Mouse (Mus musculus): ENCODE data around the gene Pmm1. TPM values are rescaled to one million over a fixed set of nuclear protein-coding genes. Genes with fewer than 3 reads are reported as not detected.
"Not testable (repeated sequence)": the region's sequence is repeated elsewhere in the genome, so short reads cannot be mapped to it uniquely, and the experiment has no call there.

The Pmm1 gene
- total RNA-seq, 2 experiments from 2014 or later = 26.6 to 27.0 TPM

DNA sequence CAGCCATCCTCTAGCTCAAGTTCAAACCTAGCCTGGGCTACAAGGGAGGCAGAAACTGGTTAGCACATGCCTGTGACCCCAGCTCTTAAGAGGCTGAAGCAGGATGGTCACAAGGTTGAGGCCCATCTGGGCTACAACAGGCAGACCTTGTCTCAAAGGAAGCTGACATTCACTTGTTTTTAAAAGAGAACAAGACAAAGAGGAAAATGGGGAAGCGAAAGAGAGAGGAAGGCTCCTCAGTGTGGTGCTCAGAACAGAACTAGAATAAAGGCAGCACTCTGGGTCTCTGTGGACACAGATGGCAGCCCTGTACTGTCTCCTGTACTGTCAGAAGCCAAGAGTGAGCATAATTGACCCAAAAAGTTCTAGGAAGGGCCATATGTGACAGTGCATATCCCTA is 26.7 kb downstream of the Pmm1 start:
- intact Hi-C loops (cut with DNase I) = no loop called here
- no peak for DNase-seq (ENCODE audit: low spot score)

DNA sequence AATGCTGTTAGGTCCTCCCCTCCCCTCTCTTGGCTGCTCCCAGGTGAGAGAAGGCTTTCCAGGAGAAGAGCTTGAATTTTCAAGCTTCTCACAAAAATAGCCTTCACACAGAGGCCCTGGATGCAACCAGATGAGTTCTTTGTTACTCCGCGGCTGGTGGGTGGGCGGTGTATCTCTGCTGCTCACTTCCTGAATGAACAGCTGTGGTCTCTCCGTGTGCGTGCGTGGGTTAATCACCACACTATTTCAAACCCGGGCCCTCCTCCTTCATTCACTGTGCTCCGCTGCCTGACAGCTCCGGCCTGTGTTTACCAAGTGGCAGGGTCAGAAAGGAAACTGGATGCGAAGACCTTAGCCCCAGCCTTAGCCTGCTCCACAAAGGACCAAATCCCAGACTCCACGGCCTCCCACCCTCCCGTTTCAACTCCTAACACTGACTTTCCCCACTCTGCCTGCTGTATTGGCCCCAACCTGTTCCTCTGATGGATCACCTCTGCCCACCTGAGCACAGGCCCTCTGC is 27.7 kb downstream of the Pmm1 start:
- no peak for DNase-seq (ENCODE audit: low spot score)
- intact Hi-C loops (cut with DNase I) = no loop called here

DNA sequence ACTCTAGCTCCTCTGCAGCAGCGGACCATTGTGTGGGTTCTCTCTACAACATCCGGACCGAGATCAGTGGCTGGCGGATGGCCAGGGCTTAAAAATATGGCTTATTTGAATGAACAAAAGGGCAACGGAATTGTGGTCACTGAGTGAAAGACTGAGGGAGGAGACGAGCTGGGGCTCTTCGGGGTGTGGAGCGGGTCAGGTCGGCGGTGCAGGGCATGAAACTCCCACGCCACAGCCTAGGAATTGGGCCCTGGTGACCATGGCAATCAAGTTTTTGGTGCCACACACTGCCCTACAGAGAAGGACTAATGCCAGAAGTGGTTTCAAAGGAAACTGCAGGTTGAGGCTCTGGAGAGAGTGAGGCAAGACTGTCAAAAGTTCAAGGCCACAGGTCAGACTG is 32.5 kb downstream of the Pmm1 start:
- intact Hi-C loops (cut with DNase I) = no loop called here
- no peak for DNase-seq (ENCODE audit: low spot score)

DNA sequence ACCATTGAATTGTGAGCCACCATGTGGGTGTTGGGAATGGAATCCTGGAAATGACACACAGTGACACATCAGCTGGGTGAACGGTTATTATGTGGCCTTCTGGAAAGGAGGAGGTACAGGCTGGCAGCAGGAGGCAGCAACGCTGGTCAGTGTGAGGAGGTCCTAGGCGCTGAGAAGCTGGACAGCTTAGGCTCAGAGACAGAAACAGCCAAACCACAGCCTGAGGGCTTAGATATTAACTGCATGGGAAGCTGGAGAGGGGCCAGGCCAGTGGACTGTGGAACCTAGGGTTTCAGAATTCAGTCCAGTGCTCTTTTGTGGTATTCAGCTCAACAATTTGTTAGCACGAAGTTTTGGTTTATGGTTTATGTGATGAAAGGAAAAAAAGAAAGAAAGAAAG is 33.0 kb downstream of the Pmm1 start:
- DNase-seq (ENCODE audit: low spot score) = no peak
- intact Hi-C loops (cut with DNase I) = no loop called here

DNA sequence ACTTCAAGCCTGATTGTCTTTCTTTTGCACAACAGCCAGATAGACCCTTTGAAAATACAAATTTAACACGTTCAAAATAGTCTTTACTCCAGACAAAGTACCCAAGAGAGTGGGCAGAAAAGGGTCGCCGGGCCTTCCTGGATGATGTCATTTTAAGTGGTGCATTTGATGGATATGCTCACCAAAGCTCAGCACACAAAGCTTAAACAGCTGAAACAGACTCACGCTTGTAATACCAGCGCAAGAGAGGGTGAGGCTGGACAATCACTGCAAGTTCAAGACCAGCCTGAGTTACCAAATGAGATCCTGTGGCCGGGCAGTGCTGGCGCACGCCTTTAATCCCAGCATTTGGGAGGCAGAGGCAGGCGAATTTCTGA is 34.3 kb downstream of the Pmm1 start:
- intact Hi-C loops (cut with DNase I) = no loop called here
- no peak for DNase-seq (ENCODE audit: low spot score)

DNA sequence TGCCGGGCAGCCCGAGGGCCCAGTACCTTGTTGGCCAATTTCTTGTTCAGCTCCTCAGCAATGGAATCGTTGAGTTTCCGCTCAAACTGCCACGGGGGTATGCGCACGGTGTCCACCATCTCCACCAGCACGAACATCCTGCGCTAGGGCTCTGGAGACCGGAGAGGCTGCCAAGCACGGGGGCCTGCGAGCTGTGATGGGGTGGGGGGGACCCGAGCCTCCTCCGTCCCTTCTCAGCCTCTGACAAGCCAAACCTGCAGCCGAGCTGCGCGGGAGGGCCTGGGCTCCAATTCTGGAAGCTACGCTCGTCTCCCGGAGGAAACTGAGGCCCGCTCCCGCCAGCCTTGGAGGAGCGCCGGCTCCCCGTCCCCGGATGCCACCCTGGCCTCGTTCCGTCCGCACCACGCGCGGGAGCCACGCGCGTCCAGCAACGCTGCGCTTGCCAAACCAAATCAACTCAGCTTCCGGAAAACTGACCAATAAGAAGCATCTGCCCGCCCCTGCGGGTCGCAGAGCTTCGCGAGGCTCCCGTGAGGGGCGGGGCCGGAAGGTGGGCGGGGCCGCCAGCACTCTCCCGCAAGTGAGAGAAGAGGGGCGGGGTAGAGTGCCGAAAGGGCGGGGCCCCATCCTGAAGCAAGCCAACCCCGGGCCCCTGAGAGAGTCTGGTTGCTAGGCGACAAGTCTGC is 34.8 kb downstream of the Pmm1 start, which contains the start of gene Polr3h:
Polr3h (minus strand) TSS at position 481 of the 686 bp plus-strand sequence.
- peak; percentile 89 for DNase-seq (ENCODE audit: low spot score)
- intact Hi-C loops (cut with DNase I) = no loop called here

DNA sequence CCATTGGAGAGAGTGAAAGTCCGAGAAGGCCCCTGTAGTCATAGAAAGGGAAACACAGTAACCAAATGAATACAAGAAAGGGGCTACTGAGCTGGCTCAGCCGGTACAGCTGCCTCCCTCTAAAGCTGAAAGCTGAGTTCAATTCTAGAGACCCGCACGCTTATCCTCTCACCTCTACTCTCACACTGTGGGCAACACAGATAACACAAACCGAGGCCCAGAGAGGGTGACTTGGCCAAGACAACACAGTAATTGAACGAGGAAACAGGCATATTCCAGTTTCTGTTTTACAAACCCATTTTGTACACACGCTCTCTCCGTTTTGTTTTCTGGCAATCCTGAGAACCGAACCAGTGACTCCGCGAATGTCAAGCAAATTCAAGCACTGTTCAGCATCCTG is 35.8 kb downstream of the Pmm1 start:
- DNase-seq (ENCODE audit: low spot score) = no peak
- intact Hi-C loops (cut with DNase I) = no loop called here

DNA sequence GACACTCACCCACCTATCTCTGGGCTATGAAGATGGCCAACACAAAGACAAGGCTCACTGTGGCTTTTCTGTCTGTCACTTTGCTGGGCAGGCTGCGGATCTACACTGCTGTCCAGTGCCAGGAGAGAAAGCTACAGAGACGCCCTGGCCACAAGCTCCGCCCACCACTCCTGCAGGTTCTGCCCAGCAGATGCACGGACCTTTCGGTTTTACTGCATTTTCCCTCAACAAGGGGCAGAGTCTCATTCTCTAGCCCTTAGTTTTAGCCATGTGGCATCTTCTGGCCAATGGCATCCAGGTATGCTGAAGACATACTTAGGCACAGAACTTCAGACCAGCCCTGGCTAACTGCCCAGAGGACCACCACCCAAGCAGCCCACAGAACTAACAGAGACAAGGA is 39.5 kb downstream of the Pmm1 start:
- intact Hi-C loops (cut with DNase I) = no loop called here
- DNase-seq (ENCODE audit: low spot score) = no peak

DNA sequence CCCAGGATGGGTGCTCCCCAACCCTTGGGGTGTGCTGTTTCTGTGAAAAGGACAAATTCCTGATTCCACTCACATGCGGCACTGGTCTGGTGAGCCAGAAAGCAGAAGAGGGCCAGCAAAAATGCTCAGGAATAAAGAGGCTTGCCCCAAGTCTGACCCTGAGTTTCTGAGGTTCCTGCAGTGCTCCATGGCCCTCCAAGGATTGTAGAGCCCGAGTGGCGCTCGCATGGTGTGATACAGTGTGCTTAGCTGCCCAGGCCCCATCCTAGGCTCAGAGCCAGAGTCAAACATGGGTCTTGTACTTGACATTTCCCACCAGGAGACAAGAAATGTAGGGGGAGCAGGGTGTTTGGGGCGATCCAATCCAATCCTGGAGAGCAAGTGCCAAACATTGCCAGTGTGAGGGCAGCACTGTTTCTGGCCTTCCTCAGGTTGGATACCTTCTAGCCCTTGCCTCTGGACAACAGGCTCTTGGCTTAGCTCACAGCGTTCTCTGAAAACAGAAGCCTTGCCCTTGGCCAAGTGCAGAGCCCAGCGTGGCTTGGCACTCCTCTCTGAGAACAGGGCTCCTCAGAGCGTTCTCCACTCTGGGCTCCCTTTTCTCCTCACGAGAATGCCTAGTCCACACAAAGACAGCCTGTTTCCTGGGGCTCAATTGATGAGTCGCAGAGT is 40.0 kb downstream of the Pmm1 start:
- DNase-seq (ENCODE audit: low spot score) = no peak
- intact Hi-C loops (cut with DNase I) = no loop called here

DNA sequence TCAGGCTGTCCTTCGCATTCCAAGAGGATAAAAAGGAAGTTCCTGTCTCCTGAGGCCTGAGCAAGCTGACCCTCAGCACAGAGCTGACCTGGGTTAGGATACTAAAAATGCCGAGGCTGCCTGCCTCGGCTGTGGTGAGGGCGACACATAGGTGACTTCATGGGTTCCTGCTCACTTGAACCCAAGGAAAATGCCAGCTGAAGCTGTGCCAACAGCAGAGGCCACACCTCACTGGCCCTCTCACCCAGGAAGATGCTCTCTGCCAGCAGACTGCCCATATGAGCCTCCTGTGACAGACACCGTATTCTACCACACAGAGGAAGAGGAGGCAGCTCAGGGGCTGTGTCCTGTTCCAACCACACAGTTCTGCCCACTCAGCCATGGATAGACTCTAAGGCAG is 41.7 kb downstream of the Pmm1 start:
- intact Hi-C loops (cut with DNase I) = loop anchor here (2.0 to 5.0 kb wide), 2 partner anchors 88 to 177 kb away; no protein-coding TSS in a partner anchor
- no peak for DNase-seq (ENCODE audit: low spot score)

DNA sequence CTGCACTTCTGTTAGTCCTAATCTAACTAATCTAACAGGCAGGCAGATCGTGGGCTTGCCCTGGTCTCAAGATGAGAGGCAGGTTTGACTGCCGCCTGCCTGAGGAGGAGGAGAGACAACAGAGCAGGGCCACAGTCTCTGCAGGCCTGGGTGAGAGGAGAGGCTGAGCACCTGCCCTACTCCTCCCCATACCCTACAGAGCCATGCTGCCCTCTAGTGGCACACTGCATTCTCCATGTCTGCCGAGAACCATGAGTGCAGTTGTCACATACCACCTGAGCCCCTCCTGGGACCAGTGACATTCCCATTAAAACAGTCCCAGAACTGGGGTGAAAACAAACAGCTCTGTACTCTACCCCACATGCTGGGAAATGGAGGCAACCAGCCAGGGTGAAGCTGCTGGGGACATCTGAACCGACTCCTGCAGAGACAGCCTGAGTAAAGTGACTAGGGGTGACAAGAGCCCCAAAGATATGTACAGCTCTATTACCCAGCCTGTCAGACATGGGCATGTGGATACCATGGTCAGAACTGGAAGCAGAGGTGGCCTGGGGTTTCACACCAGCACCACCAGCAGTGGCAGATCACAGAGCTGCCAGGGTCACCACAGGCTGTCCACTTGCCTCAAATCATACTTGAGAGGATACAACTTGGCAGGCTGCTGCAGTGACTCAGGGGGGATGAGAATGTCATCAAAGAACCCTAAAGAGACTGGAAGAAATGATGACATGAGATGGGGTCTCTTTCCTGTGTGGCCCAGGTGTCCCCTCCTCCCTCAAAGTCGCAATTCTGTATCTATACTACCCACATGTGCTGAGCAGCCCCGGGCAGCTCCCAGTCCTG is 42.9 kb downstream of the Pmm1 start:
- no peak for DNase-seq (ENCODE audit: low spot score)

DNA sequence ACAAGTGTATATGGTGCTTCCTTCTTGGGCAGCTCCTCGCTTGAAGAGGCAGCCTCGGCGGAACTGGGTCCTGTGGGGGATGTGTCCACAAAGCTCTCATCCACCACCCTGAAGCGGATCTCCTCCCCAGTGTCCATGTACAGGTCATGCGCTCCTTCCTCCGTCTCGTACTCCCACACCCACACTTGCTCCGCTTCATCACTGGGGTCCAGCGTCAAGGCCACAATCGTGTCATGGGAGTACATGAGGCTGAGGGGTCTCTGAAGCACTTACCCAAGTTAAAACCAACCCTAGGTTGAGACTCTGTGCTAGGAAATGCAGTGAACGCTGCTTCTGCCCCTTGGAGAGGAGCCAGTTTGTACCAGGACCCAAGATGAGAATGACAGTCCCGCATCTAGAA is 43.5 kb downstream of the Pmm1 start:
- no peak for DNase-seq (ENCODE audit: low spot score)
- intact Hi-C loops (cut with DNase I) = loop anchor here (5.0 kb wide), 1 partner anchor 175 kb away; no protein-coding TSS in a partner anchor

More for the DNA sequence above, 42.9 kb downstream of the Pmm1 start:
- intact Hi-C loops (cut with DNase I) = loop anchor here (2.0 to 5.0 kb wide), 2 partner anchors 87 to 176 kb away; no protein-coding TSS in a partner anchor

DNA sequence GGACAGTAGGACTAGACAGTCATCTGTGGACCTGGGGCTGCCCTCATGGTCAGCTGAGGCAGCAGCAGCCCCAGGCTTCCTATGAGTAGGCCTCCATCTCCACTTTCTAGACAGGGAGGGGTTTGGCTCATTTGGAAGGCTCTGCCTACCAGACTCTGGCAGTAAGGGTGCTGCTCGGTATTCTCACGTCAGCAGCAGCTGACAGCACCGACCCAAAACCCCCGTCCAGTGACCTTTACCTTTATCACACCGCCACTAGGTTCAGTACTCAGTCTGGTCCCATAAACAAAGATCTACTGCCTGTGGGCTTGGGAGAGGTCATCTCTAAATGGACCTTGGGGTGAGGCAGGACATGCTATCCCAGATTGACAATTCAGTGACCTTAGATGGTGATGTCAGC is 45.1 kb downstream of the Pmm1 start:
- no peak for DNase-seq (ENCODE audit: low spot score)
- intact Hi-C loops (cut with DNase I) = loop anchor here (5.0 kb wide), 1 partner anchor 173 kb away; no protein-coding TSS in a partner anchor

DNA sequence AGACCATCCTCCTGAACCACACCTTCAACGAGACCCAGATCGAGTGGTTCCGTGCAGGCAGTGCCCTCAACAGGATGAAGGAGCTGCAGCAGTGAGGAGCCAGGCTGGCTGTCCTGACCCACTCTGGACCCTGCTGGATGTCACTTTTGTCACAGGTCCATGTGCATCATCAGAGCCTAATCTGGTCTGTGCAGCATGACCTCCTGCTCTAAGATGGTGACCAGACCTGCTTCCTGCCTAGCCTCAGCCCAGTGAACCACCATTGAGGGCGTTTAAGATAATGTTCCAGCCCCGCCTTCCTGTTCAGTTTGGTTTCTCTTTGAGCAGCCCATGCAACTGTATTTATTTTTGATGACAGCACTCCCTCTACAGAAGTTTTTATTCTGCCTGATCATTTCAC is 46.1 kb downstream of the Pmm1 start:
- intact Hi-C loops (cut with DNase I) = loop anchor here (5.0 kb wide), 1 partner anchor 172 kb away; no protein-coding TSS in a partner anchor
- DNase-seq (ENCODE audit: low spot score) = no peak

DNA sequence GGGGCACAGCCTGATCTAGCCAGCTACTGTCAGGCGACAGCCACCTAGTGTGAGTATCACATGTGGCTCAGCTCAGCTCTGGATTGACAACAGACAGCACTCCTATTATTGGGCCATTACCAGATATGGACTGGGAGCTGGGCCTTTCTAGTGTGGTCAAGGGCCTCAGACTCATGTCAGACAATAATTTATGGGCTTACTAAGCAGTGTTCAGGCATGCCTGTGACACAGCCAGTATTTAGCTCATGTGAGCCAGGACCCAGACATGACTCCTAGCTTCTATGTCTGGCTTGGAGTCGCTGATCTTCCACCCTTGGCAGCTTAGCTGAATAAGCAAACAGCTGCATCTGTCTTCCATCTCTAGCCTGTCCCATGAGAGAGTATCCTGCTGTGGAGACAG is 48.2 kb downstream of the Pmm1 start:
- no peak for DNase-seq (ENCODE audit: low spot score)
- intact Hi-C loops (cut with DNase I) = no loop called here

DNA sequence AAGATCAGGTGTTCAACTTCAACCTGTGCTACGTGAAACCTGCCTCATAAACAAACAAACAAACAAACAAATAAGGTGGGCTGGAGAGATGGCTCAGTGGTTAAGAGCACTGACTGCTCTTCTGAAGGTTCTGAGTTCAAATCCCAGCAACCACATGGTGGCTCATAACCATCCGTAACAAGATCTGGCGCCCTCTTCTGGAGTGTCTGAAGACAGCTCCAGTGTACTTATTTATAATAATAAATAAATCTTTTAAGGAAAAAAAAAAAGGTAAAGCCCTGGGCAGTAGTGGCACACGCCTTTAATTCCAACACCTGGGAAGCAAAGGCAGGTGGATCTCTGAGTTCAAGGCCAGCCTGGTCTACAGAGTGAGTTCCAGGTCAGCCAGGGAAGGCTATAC is 52.0 kb downstream of the Pmm1 start:
- intact Hi-C loops (cut with DNase I); DNase-seq (ENCODE audit: low spot score): not testable (repeated sequence)

DNA sequence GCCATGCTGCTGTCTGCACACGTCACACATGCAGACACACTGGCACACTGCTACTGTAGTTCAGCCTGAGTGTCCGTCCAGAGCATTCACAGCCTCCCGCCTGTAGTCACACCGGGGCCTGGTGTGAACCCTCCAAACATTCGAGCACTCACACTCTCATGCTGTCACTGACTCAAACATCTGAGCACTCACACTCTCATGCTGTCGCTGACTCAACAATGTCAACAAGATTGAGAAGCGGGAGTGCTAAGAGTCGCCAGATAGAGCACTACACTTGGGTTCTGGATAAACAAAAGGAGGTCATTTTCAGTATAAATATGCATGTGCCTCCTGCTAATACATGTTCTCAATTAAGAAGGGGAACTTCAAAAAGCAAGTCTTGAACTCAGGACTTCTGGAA is 52.8 kb downstream of the Pmm1 start:
- intact Hi-C loops (cut with DNase I) = no loop called here
- no peak for DNase-seq (ENCODE audit: low spot score)

DNA sequence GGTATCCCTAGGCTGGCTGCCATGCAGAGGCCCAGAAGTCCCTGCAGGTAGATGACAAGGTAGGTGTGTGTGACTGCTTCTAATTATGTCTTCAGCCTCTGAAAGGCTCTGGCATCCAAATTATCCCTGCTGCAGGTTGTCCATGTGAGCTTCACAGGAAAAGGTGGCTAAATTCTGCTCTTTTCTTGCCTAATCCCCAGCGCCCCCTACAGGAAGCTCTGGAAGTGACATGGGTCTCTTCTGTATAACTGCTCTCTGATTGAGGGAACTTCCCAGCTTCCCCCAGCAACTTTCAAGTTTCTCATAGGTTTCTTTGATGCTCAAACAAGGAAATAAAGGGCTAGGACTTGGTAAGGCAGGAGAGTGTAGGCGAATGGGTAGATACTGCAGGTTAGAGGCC is 55.8 kb downstream of the Pmm1 start:
- intact Hi-C loops (cut with DNase I) = loop anchor here (2.0 kb wide), 1 partner anchor 74 kb away; no protein-coding TSS in a partner anchor
- DNase-seq (ENCODE audit: low spot score) = no peak

All from heart, postnatal 25 days (tissue).